Mouse (Mus musculus) adrenal gland, adult (tissue): ENCODE data around the gene Itga6.

Experiments used
- DNase-seq, 2 experiments: peaks; one replicate each; pipeline ENCODE4 v3.0.0; 2022 to 2023; ENCODE audit warnings: low spot score in 1 of 2; ENCODE audit not compliant: inconsistent age in 2 of 2

The Itga6 gene

DNA sequence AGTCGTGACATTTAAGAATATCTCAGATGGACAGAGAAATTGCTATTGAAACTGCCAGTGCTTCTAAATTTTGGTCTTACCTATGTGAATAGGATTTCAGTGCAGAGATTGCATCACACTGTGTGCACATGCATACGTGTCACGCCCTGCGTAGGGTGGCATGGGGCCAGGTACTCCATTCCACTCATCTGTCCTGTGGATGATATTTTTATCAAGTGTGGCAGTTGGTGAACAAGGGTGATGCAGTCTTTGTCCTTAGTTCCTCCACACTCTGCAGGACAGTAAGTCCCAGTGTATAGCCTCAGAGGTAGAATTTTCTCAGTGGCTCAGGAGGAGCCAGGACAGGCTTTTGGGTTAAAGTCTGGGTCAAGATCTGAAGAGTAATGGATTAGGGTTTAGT, 90.8 kb downstream of the Itga6 start:
- DNase-seq, result no peak

GRCm38 (mm10) chr2:71837261-71837660, 91.8 kb downstream of the Itga6 start:
- no peak for DNase-seq

GRCm38 (mm10) chr2:71837791-71838190, 92.4 kb downstream of the Itga6 start:
- peak; percentile 76 to 90 for DNase-seq

DNA sequence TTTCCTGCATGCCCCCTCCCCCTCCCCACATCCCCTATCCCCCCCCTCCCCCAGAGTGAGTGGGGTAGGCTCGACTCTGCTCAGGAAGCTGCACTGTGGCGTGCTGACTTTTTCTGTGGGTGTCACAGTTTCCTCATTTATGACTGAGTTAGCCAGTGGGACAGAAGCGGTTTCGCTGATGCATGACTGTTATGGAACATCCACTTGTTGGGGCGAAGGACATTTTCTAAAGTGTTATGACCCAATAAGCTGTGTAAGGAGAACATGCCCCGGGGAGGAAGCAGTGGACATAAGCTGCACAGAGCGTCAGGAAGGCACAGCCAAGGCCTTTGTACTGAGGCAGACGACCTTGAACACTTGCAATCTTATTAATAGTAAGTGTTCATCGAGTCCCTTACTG, 97.9 kb downstream of the Itga6 start:
- DNase-seq, result peak; percentile 56 to 77

GRCm38 (mm10) chr2:71844906-71845305, 99.5 kb downstream of the Itga6 start:
- peak; percentile 57 to 64 for DNase-seq

DNA sequence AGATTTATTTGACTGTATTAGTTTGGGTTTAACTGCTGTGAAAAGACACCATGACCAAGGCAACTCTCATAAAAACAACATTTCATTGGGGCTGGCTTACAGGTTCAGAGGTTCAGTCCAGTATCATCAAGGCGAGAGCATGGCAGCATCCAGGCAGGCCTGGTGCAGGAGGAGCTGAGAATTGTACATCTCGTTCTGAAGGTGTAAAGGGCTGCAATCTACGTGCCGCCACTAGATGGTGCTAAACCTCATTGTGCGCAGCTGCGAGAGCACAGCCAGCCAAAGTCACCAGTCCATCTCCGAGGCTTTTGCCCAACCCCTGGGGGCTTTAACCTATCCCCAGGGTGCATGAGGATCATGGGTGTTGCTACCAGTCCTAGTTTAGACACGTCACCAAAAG, 106.7 kb downstream of the Itga6 start:
- DNase-seq, result peak; percentile 46 to 78

DNA sequence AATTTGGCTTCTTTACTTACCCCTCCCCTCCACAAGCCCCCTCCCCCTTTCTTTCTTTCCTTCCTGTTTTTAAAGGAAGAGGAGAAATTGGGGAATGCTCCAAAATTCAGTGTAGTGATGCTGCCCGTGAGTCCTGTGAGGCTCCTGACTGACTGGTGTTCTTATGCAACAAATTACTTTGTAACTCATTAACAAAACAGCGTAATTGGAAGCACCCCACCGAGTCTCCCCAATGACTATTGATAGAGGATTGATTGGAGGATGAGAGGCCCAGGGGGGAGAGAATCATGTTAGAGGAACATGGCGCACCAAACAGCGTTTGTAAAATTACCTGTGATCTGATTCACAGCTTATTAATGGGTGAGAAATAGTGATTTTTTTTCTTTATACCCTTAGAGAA, 109.7 kb downstream of the Itga6 start:
- DNase-seq, result no peak

GRCm38 (mm10) chr2:71863531-71864173, 118.2 kb downstream of the Itga6 start:
- DNase-seq, result no peak

GRCm38 (mm10) chr2:71865022-71865421, 119.6 kb downstream of the Itga6 start:
- no peak for DNase-seq

DNA sequence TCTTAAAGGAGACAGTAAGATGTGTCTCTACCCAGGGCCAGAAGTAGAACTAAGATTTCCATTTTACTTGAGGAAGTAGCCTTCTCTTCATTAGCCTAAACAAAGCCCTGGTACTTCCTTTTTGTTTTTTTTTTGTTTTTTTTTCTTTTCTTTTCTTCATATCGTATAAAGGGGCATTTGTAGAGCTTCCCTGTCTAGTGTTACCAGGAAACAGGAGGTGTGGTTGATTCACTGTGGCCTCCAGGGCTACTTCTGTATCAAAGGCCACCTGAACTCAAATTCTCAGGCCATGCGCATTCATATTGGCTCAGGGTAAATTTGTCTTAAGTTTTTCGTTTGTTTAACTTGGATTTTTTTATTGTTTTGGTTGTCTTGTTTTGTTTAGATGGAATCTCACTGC, 120.5 kb downstream of the Itga6 start:
- DNase-seq, result no peak

GRCm38 (mm10) chr2:71866565-71866964, 121.1 kb downstream of the Itga6 start:
- no peak for DNase-seq

- no peak for DNase-seq
Observed at GRCm38 (mm10) chr2:71867019-71867418, 121.6 kb downstream of the Itga6 start.

DNA sequence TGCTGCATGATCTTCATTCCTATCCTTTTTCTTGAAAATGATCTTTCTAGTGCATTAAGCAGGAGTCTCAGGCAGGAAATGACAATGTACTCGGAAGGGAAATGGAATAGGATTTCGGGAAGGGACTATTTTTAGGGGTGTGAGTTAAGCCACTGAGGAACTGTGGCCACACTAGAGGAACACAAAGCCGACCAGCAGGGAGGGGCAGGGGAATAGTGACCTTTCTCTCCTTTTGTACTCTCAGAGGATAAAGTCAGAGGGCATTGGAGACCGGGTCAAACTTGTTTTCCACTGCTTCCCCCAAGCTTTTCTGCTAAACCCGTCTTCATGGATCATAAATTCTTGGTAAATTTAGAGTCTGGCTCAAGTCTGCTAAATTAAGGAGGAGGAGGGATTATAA, 122.1 kb downstream of the Itga6 start:
- DNase-seq, result peak; percentile 42 to 70

DNA sequence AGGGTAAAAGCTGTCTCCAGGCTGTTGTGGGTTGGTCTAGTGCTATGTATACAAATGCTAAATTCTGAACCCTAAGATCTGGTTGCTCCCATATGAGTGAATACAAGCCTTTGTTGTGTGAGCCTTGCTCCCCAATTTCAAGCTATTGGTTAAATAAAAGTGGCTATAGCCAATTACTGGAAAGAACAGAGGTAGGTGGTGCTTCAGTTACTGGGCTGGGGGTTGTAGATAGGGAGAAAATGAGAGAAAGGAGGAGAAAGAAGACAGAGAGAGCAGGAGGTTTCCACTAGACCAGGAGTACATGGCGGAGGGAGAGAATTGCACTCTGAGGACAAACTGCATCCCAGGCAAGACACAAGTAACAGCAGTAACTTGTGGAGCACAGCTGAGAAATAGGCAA, 122.8 kb downstream of the Itga6 start:
- DNase-seq, result no peak

DNA sequence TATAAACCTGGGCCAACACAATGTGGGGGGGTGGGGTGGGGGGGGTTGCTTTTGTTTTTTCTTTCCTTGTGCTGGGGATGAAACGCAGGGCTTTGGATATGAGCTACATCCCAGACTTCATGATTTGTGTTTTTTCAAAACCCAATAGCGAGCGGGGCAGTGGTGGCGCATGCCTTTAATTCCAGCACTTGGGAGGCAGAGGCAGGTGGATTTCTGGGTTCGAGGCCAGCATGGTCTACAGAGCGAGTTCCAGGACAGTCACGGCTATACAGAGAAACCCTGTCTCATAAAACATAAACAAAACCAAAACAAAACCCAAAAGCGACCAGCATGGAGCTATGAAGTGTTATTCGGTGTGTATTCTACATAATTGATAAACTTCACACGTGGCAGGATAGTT, 126.7 kb downstream of the Itga6 start:
- DNase-seq, result no peak

- DNase-seq, result peak; percentile 99
Observed at GRCm38 (mm10) chr2:71872801-71873443, 127.5 kb downstream of the Itga6 start, which contains the start of gene Pdk1. Gene Pdk1 (plus strand): TSS chr2:71873224.

DNA sequence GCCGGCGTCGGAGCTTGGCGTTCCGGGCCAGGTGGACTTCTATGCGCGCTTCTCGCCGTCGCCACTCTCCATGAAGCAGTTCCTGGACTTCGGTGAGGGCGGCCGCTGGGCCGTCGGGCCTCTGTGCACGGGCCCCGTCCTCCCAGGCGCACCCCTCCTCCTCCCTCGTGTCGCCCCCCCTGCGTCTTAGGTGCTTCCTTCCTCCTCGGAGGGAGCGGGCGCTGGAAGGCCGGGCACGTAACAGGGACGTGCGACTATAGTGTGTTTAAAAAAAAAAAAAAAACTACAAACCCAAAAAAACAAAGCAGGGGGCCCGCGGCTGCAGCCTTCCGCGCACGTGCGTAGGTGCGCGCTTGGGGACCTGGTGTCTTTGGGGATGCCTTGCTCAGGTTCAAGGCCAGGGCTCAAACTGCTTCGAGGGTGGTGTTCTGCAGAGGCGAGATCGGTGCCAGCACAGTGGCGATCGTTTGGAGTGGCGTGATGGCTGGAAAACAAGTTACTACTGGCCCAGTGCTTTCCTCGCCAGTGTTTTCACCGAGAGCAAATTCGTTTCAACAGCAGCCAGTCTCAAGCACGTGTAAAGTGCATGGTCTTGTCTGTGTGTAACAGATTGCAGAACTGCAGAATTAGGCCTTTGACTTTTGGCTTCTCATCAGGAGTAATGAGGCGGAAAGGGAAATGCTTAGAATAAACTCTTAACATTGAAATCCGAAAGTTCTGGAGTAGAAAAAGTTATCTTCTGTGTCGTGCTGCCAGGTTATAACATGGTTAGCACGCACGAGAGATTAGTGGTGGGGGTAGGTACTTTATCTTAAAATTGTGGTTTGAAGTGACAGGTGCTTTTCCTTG, 128.3 kb downstream of the Itga6 start:
- peak; percentile 52 to 82 for DNase-seq

- no peak for DNase-seq
Observed at GRCm38 (mm10) chr2:71874422-71874821, 129.0 kb downstream of the Itga6 start.

DNA sequence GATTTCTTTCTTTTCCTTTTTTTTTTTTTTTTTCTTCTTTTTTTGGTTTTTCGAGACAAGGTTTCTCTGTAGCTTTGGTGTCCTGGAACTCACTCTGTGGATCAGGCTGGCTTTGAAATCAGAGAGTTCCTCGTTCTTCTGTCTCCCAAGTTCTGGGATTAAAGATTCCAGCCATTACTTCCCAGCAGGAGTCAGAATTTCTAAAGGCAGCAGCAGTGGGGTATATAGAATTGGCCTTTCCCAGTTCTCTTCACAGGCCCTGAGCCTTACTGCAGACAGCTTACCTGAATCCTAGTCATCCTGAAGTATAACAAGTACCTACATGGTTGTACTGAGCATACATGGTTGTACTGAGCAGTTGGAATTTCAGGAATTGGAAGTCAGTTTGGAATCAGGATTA, 129.4 kb downstream of the Itga6 start:
- DNase-seq, result no peak

DNA sequence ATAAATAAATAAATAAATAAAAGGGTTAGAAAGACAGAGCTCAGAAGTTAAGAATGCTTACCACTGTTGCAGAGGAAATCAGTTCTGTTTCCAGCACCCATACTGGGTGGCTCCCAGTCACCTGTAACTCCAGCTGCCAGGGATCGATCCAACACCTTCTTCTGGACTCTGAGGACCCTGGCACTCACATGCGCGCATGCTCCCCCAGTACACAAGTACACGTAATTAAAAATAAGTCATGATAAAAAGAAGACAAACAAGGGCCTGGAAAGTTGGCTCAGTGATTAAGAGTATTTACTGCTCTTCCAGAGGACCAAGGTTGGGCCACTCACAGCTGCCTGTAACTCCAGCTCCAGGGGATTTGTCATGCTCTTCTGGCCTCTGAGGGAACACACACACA, 132.4 kb downstream of the Itga6 start:
- DNase-seq, result no peak

- DNase-seq, result no peak
Observed at GRCm38 (mm10) chr2:71878441-71878840, 133.0 kb downstream of the Itga6 start.

DNA sequence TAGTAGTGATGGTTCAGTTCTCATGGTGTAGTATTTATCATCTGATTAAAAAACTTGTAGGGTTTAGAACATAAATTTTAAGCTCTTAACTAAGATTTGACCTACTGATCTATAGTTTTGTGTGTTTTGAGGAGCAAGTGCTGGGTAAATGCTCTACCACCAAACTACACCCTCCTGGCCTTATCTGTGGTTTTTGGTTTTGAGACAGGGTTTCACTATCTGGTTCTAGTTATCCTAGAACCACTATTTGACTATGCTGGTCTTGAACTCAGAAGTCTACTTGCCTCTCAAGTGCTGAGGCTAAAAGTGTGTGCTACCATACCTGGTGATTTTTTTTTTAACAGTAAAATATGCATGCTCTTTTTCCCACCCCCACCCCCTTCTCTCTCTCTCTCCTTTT, 133.5 kb downstream of the Itga6 start:
- no peak for DNase-seq
